Mouse (Mus musculus): Measurements from ENCODE around the gene Dna2.

The Dna2 gene

GRCm38 (mm10) chr10:62980039-62980954, 33.5 kb downstream of the Dna2 start, which contains the start of gene Rufy2:
TSS of gene Rufy2 (plus strand) at chr10:62980223.
- peak; percentile 83 for DNase-seq (ENCODE audit: low spot score in 2 of 2)

GRCm38 (mm10) chr10:62984072-62984471, 37.2 kb downstream of the Dna2 start:
- no peak for DNase-seq (ENCODE audit: low spot score in 2 of 2)

- no peak for DNase-seq (ENCODE audit: low spot score in 2 of 2)
Measured at GRCm38 (mm10) chr10:62984495-62984894, 37.7 kb downstream of the Dna2 start.

- peak in 1 of 2 experiments; percentile 29 for DNase-seq (ENCODE audit: low spot score in 2 of 2)
Measured at GRCm38 (mm10) chr10:62987341-62987740, 40.5 kb downstream of the Dna2 start.

- no peak for DNase-seq (ENCODE audit: low spot score in 2 of 2)
Measured at GRCm38 (mm10) chr10:62990636-62991035, 43.8 kb downstream of the Dna2 start.

- DNase-seq (ENCODE audit: low spot score in 2 of 2), result no peak
Measured at GRCm38 (mm10) chr10:62993991-62994390, 47.2 kb downstream of the Dna2 start.

GRCm38 (mm10) chr10:63000584-63000983, 53.8 kb downstream of the Dna2 start:
- no peak for DNase-seq (ENCODE audit: low spot score in 2 of 2)

GRCm38 (mm10) chr10:63003252-63003651, 56.4 kb downstream of the Dna2 start:
- no peak for DNase-seq (ENCODE audit: low spot score in 2 of 2)

- DNase-seq (ENCODE audit: low spot score in 2 of 2), result no peak
Measured at GRCm38 (mm10) chr10:63004556-63004955, 57.7 kb downstream of the Dna2 start.

- no peak for DNase-seq (ENCODE audit: low spot score in 2 of 2)
Measured at GRCm38 (mm10) chr10:63008193-63008592, 61.4 kb downstream of the Dna2 start.

GRCm38 (mm10) chr10:63010268-63010667, 63.4 kb downstream of the Dna2 start:
- no peak for DNase-seq (ENCODE audit: low spot score in 2 of 2)

GRCm38 (mm10) chr10:63011556-63011955, 64.7 kb downstream of the Dna2 start:
- DNase-seq (ENCODE audit: low spot score in 2 of 2), result no peak

- DNase-seq (ENCODE audit: low spot score in 2 of 2), result no peak
Measured at GRCm38 (mm10) chr10:63013476-63013875, 66.7 kb downstream of the Dna2 start.

- DNase-seq (ENCODE audit: low spot score in 2 of 2), result no peak
Measured at GRCm38 (mm10) chr10:63014168-63014567, 67.3 kb downstream of the Dna2 start.

- DNase-seq (ENCODE audit: low spot score in 2 of 2), result no peak
Measured at GRCm38 (mm10) chr10:63019304-63019703, 72.5 kb downstream of the Dna2 start.

GRCm38 (mm10) chr10:63021702-63022101, 74.9 kb downstream of the Dna2 start:
- DNase-seq (ENCODE audit: low spot score in 2 of 2), result no peak

GRCm38 (mm10) chr10:63022541-63023120, 75.8 kb downstream of the Dna2 start:
- no peak for DNase-seq (ENCODE audit: low spot score in 2 of 2)

- DNase-seq (ENCODE audit: low spot score in 2 of 2), result peak; percentile 62 to 75
Measured at GRCm38 (mm10) chr10:63023121-63023748, 76.4 kb downstream of the Dna2 start.
